Mouse (Mus musculus) hindbrain, embryonic 14.5 days (tissue): ENCODE results near the gene Sppl2a. TPM values are rescaled to one million over a fixed set of nuclear protein-coding genes. Genes with fewer than 3 reads are reported as not detected.
"Not testable (repeated sequence)": the region's sequence is repeated elsewhere in the genome, so short reads cannot be mapped to it uniquely, and the experiment has no call there.

Source experiments
- ATAC-seq: fragments of 200-750 bp; cut with Nextera tagmentation; 2 replicates; pipeline ENCODE4 v1.8.0; 2017; ENCODE audit warnings: moderate number of reproducible peaks, mild to moderate bottlenecking, moderate TSS enrichment, moderate library complexity; ENCODE audit not compliant: low FRiP score
- DNase-seq: peaks from one replicate; pipeline ENCODE4 v3.0.0-alpha.2; 2015; ENCODE audit warnings: low spot score
- H3K27ac ChIP-seq: fragments of 300-500 bp; sonication (generic); 2 replicates; pipeline ENCODE4 v1.5.1; 2014; ENCODE audit warnings: mild to moderate bottlenecking, moderate library complexity
- H3K27me3 ChIP-seq: fragments of 300-500 bp; sonication (generic); 2 replicates; pipeline ENCODE4 v1.6.1; 2014; ENCODE audit warnings: mild to moderate bottlenecking, low read length, mixed read lengths; ENCODE audit not compliant: control insufficient read depth, insufficient read depth
- H3K36me3 ChIP-seq: fragments of 300-500 bp; sonication (generic); replicated peaks from 2 replicates; pipeline ENCODE4 v1.6.1; 2014; ENCODE audit not compliant: control insufficient read depth, insufficient read depth
- H3K4me1 ChIP-seq: fragments of 300-500 bp; sonication (generic); replicated peaks from 2 replicates; pipeline ENCODE4 v1.6.1; 2014; ENCODE audit warnings: antibody characterized with exemption, low read length, mixed read lengths; ENCODE audit not compliant: control insufficient read depth, insufficient read depth
- H3K4me2 ChIP-seq: fragments of 300-500 bp; sonication (generic); replicated peaks from 2 replicates; pipeline ENCODE4 v1.6.1; 2014; ENCODE audit warnings: mild to moderate bottlenecking, moderate library complexity
- H3K4me3 ChIP-seq: fragments of 300-500 bp; sonication (generic); replicated peaks from 2 replicates; pipeline ENCODE4 v1.5.1; 2014; ENCODE audit warnings: mild to moderate bottlenecking, low read length
- H3K9ac ChIP-seq: fragments of 300-500 bp; sonication (generic); 2 replicates; pipeline ENCODE4 v1.6.1; 2014
- H3K9me3 ChIP-seq: fragments of 300-500 bp; sonication (generic); 2 replicates; pipeline ENCODE4 v1.6.1; 2016; ENCODE audit warnings: low read length; ENCODE audit not compliant: control insufficient read depth
- WGBS: fragments of 180-500 bp; shearing (Covaris S2); extraction: QIAGEN DNeasy Blood & Tissue Kit; methylation state at CpG from one replicate; pipeline ENCODE4 v1.1.7; 2014; 5-methylcytosine and 5-hydroxymethylcytosine counted together
- polyA plus RNA-seq: library from polyadenylated mRNA; unstranded; fragments of >200 nt; fragmentation: Nextera tagmentation; extraction: Ambion mirVana; gene quantifications from 2 replicates; pipeline ENCODE4 v1.2.1, GENCODE M21; 2014

The Sppl2a gene
- polyA plus RNA-seq, 1 experiment from 2014 or later: 37.8 TPM

DNA sequence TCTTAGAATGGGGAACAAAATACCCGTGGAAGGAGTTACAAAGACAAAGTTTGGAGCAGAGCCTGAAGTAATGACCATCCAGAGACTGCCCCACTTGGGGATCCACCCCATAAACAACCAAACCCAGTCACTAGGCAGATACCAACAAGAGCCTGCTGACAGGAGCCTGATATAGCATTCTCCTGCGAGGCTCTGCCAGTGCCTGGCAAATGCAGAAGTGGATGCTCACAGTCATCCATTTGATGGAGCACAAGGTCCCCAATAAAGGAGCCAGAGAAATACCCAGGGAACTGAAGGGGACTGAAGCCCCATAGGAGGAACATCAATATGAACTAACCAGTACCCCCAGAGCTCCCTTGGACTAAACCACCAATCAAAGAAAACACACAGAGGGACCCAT is 50.3 kb downstream of the Sppl2a start:
- not testable (repeated sequence) for H3K27ac ChIP-seq, H3K4me2 ChIP-seq, DNase-seq, H3K9ac ChIP-seq, H3K4me3 ChIP-seq, H3K36me3 ChIP-seq, ATAC-seq, H3K4me1 ChIP-seq, H3K9me3 ChIP-seq, H3K27me3 ChIP-seq
- 69% methylated on average over 2 of the region's 2 CpGs for WGBS

DNA sequence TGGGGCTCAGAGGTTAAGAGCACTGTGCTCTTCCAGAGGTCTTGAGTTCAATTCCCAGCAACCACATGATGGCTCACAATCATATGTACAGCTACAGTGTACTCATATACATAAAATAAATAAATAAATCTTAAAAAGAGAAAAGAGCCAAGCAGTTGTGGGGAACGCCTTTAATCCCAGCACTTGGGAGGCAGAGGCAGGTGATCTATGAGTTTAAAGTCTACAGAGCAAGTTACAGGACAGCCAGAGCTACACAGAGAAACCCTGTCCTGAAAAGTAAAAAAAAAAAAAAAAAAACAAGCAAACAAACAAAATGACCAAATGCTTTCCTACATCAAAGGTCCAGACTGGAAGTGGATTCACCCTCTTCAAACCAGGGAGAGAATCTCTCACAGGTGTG is 55.0 kb downstream of the Sppl2a start:
- WGBS: 97% methylated on average over 1 of the region's 1 CpGs

DNA sequence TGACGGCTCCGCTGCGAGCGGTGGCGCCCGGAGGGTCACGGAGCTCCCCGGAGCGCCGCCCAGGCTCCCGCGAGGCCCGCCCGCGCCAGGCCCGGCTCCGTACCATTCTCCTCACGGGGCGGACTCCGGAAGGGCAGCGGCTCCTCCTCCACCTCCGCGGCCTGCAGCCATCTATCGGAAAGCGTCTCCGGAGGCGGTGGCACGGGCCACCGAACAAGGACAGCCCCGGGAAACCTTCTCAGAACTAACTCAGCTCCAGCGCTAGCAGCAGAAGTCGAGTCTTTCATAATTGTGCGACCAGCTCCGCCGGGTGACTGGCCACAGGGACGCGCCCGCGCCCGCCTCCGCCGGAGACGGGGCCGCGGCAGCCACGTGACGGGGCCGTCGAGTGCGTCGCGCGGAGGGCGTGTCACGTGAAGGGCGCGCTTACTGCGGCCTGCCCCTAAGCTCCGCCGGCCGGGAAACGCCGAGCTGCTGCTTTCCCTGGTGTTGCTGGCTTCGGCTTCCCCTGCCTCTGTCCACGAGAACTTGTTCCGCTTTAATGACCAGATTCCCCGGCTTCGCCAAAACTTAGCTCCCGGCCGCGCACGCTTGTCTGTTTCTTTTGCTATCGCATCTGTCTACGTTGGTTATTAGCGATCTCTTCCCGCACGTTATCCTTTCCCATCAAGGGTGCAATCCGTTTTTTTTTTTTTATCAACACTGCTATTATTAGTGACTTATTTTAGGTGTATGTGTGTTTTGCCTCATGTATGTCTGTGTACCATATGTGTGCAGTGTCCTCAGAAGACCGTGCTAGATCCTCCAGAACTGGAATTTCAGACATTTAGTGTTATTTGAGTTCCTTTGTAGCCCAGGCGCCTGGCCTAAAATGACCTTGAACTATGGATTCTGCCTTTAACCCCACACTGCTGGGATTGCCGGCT is 56.9 kb downstream of the Sppl2a start, which contains the start of gene Trpm7:
Gene Trpm7 (minus strand): TSS at position 360 of the 926 bp plus-strand sequence.
- WGBS: under 1% methylated on average over 63 of the region's 81 CpGs
- Histone ChIP-seq H3K9me3 (no peaks in the 10 kb centered on the region), H3K9ac (peak within 1 kb of the TSS; percentile 81), H3K36me3 (no peaks in the 10 kb centered on the region), H3K4me2 (peak within 1 kb of the TSS; percentile 78), H3K4me3 (peak within 1 kb of the TSS; percentile 75), H3K27me3 (no peaks in the 10 kb centered on the region), H3K27ac (peak within 1 kb of the TSS; percentile 92), H3K4me1 (peaks cover 18% of the 10 kb centered on the region)
- ATAC-seq (peak; percentile 98), DNase-seq (peak; percentile 94)

More for the DNA sequence above, 55.0 kb downstream of the Sppl2a start:
- Histone ChIP-seq H3K9ac (no peak overlapping the region), H3K27ac (no peak overlapping the region), H3K4me3 (no peak overlapping the region), H3K36me3 (no peaks in the 10 kb centered on the region), H3K4me2 (no peak overlapping the region), H3K9me3 (no peaks in the 10 kb centered on the region), H3K4me1 (peaks cover 18% of the 10 kb centered on the region), H3K27me3 (no peaks in the 10 kb centered on the region)
- ATAC-seq: no peak
- DNase-seq: no peak

DNA sequence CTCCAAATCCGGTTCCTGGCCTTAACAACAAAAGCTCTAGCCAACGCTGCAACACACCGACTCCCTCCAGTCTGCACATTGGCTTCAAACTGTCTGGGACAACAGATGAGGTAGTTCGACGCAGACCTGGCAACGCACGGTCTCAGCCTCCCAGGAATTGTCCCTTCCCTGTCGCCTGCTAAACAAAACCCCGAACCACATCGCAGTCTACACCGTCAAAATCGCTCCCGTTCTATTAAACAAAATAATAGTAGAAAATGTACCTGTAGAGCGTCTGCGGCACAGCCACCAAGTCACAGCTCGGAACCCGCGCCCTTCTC is 57.6 kb downstream of the Sppl2a start:
- no peaks in the 10 kb centered on the region for H3K27me3 ChIP-seq
- no peaks in the 10 kb centered on the region for H3K9me3 ChIP-seq
- peak overlapping the region; percentile 92 for H3K27ac ChIP-seq
- H3K4me2 ChIP-seq: peak overlapping the region; percentile 78
- H3K9ac ChIP-seq: peak overlapping the region; percentile 81
- WGBS: under 1% methylated on average over 18 of the region's 18 CpGs
- DNase-seq (peak; percentile 61), ATAC-seq (peak; percentile 64)
- no peaks in the 10 kb centered on the region for H3K36me3 ChIP-seq
- peak overlapping the region; percentile 75 for H3K4me3 ChIP-seq
- peaks cover 18% of the 10 kb centered on the region for H3K4me1 ChIP-seq

DNA sequence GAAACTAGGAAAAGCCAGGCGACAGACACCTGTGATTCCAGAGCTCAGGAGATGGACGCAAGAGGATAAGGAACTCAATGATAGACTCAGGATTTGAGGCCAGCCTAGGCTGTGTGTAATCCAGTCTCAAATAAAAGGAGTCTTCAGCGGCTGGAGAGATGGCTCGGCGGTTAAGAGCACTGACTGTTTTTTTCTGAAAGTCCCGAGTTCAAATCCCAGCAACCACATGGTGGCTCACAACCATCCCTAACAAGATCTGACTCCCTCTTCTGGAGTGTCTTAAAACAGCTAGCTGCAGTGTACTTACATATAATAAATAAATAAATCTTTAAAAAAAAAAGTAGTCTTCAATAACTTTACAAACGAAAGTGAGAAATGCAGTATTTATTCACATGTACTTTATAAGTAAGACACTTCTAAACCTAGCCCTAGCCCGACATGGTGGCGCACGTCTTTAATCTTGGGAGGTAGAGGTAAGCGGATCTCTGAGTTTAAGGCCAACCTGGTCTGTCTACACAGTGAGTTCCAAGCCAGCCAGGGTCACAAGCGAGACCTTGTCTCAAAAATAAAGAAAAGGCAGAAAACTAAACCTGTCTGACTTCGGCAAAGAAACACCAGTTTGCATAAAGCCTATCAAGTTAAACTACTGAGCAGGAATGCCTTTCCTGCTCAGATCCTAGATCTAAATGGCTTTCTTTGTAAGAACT is 58.1 kb downstream of the Sppl2a start:
- Histone ChIP-seq H3K27ac (peak overlapping the region; percentile 92), H3K27me3 (no peaks in the 10 kb centered on the region), H3K9me3 (no peaks in the 10 kb centered on the region), H3K36me3 (no peaks in the 10 kb centered on the region), H3K4me2 (peak overlapping the region; percentile 78), H3K9ac (peak overlapping the region; percentile 81), H3K4me1 (peaks cover 18% of the 10 kb centered on the region), H3K4me3 (peak overlapping the region; percentile 75)
- WGBS: 31% methylated on average over 13 of the region's 13 CpGs
- ATAC-seq (no peak), DNase-seq (no peak)

DNA sequence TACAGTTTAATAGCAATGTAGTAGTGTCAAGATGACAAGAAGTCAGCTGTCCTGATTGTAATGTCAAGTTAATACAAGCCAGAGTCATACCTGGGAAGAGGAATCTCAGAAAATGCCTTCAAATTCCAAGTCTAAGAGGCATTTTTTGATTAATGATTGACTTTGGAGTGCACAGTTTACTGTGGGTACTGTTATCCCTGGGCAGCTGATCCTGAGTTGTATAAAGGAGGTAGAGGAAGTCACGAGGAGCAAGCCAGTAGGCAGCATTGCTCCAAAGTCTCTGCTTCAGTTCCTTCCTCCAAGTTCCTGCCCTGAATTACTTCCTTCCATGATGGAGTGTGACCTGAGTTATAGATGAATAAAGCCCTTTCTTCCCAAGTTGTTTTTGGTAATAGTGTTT is 66.7 kb downstream of the Sppl2a start:
- DNase-seq (no peak), ATAC-seq (no peak)
- Histone ChIP-seq H3K4me2 (no peak overlapping the region), H3K36me3 (no peaks in the 10 kb centered on the region), H3K27me3 (no peaks in the 10 kb centered on the region), H3K4me3 (no peak overlapping the region), H3K4me1 (no peaks in the 10 kb centered on the region), H3K9ac (no peak overlapping the region), H3K9me3 (no peaks in the 10 kb centered on the region), H3K27ac (no peak overlapping the region)
- 81% methylated on average over 1 of the region's 1 CpGs for WGBS

DNA sequence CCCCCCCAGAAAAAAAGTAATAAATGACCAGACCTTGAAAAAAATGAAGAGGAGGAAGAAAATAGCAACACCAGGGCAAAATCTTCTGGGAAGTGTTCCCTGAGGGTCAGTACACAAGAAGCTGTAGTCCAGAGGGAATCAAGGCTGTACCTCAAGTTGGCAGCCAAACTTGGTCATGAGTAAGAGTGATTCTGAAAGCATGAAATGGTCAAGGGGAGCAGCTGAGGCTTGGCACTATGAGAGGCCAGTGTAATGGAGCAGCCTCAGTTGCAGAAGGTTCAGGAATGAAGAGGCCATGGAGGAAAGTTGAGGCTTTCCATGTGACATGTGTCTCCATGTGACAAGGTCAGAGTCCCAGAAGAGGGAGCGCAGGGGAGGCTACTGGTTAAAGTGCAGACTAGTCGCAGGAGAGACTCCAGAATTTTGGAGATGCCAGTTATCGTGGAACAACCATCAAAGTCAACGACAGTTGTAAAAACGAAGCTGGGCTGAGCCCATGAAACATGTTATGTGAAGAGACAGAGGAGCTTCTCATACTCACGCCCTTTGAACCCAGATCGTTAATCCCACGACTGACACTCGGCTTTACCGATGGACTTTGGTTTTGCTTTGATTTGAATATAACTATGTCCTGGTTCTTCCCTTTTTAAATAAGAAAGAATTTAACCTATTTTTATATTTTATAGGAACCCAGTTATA is 67.4 kb downstream of the Sppl2a start:
- no peak overlapping the region for H3K4me3 ChIP-seq
- H3K27me3 ChIP-seq: no peaks in the 10 kb centered on the region
- no peaks in the 10 kb centered on the region for H3K36me3 ChIP-seq
- WGBS: 93% methylated on average over 10 of the region's 10 CpGs
- DNase-seq: no peak
- no peak overlapping the region for H3K4me2 ChIP-seq
- H3K9ac ChIP-seq: no peak overlapping the region
- no peaks in the 10 kb centered on the region for H3K4me1 ChIP-seq
- H3K27ac ChIP-seq: no peak overlapping the region
- no peaks in the 10 kb centered on the region for H3K9me3 ChIP-seq
- ATAC-seq: no peak

DNA sequence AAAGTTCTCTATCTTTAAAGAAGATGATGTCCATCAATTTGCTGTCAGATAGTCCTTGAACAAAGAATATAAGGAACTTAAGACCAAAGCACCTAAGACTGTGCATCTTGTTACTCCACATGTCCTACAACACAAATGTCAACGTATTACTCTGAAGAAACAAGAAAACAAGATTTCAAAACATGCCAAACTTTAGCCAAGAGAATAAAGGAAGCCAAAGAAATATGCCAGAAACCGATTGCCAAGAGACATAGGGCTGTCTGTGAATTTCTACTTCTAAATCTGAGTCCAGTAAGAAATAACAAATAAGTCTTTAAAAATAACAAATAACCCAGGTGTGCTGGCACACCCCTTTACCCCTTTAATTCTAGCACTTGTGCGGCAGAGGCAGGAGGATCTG is 68.0 kb downstream of the Sppl2a start:
- Histone ChIP-seq H3K4me3 (no peak overlapping the region), H3K4me1 (no peaks in the 10 kb centered on the region), H3K4me2 (no peak overlapping the region), H3K9me3 (no peaks in the 10 kb centered on the region), H3K36me3 (no peaks in the 10 kb centered on the region), H3K9ac (no peak overlapping the region), H3K27ac (no peak overlapping the region), H3K27me3 (no peaks in the 10 kb centered on the region)
- DNase-seq: no peak
- ATAC-seq: no peak
- 94% methylated on average over 3 of the region's 3 CpGs for WGBS

DNA sequence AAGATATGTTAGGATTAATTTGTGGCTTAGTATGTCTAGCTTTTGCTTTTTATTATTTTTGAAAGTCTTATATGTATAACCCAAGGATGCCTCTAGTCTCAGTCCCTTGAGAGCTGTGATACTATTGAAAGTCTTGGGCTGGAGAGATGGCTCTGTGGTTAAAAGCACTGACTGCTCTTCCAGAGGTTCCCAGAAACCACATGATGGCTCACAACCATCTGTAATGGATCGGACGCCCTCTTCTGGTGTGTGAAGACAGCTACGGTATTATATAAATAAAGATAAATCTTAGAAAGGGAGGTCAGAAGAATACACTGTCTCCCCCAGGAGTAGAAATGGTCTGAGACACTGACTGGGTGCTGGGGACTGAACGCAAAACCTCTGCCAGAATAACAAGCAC is 88.3 kb downstream of the Sppl2a start:
- Histone ChIP-seq H3K27ac (no peak overlapping the region), H3K9me3 (no peaks in the 10 kb centered on the region), H3K4me1 (no peaks in the 10 kb centered on the region), H3K4me2 (no peak overlapping the region), H3K36me3 (peaks cover 66% of the 10 kb centered on the region), H3K9ac (no peak overlapping the region), H3K27me3 (no peaks in the 10 kb centered on the region), H3K4me3 (no peak overlapping the region)
- 92% methylated on average over 4 of the region's 4 CpGs for WGBS
- no peak for DNase-seq
- ATAC-seq: no peak
